Mouse (Mus musculus) kidney, postnatal 4 days (tissue): ENCODE measurements around the gene Gsg1l.

Experiments used
- DNase-seq, 2 experiments: peaks; one replicate each; pipeline ENCODE4 v3.0.0; 2021; ENCODE audit warnings: mixed read lengths in 2 of 2

The Gsg1l gene

GRCm38 (mm10) chr7:125931602-125932001 is 150.6 kb downstream of the Gsg1l start:
- no peak for DNase-seq

GRCm38 (mm10) chr7:125924044-125924443 is 158.2 kb downstream of the Gsg1l start:
- no peak for DNase-seq

- DNase-seq = peak; percentile 22 to 31
These were observed 161.4 kb downstream of the Gsg1l start for GRCm38 (mm10) chr7:125920801-125921200.

DNA sequence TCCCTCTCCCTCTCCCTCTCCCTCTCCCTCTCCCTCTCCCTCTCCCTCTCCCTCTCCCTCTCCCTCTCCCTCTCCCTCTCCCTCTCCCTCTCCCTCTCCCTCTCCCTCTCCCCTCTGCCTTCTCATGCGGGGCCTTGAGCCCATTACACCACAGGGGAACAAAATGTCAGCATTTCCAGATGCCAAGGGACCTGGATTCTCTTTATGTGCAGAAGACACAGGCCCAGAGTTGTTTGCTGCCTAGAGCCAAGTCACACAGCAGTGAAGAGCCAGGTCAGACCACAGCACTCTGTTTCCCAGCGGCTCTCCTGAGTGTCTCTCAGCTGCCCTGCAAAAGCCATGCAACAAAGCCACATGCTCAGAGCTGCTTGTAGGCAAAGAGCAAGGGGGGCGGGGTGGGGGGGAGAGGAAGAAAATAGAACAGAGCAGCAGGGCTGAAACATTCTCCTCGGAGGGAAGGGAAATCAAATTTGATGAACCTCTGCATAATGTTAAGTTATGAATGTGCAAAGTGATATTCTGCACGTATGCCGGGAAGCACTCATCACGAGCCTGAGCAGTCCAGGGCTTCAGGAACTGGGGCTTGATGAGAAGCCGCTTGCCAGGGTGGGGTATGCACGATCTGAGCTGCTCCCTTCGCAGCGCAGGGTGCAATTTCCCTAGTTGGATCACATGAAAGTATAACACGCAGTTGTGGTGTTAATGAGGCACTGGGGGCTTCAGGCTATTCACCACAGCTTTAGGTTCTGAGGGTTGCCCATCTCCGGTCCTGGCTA is 181.6 kb downstream of the Gsg1l start:
- no peak for DNase-seq

DNA sequence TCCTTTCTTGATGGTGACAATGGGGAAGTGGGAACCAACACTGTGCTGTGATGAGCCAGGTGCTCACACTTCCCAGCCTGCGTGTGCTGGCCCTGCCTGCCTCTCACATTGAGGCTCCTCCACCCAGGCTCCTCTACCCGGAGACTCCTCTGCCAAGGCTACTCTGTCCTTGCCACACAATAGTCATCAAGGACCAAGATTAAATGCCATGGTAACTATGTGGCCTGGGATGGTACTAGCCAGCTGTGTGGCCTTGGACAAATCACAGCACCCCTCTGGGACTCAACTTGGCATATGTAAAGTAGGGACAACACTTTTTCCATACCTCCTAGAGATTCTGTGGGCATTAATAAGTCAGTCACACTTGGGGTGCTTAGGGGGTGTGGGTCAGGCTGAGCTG is 182.3 kb downstream of the Gsg1l start:
- no peak for DNase-seq

DNA sequence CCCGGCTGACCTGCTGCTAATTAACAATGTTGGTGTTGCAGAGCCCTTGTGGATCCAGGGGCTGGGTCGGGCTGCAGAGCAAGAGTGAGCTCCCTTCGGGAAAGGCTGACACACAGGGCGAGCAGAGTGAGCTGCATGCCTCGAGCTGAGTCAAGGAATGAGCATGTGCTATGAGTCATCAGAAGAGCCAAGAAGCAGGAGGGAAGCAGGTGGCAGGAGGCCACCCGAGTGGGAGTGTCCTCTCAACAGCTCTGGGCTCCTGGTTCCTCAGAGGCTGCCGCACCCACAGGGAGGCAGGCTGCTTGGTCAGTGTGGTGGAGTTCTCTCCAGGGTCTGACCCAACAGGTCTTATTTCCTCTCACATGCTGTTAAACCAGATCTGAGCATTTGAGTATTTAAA is 183.2 kb downstream of the Gsg1l start:
- peak; percentile 37 to 54 for DNase-seq

- no peak for DNase-seq
These were observed 185.2 kb downstream of the Gsg1l start for GRCm38 (mm10) chr7:125897059-125897458.

GRCm38 (mm10) chr7:125893621-125894020 is 188.6 kb downstream of the Gsg1l start:
- DNase-seq = no peak

DNA sequence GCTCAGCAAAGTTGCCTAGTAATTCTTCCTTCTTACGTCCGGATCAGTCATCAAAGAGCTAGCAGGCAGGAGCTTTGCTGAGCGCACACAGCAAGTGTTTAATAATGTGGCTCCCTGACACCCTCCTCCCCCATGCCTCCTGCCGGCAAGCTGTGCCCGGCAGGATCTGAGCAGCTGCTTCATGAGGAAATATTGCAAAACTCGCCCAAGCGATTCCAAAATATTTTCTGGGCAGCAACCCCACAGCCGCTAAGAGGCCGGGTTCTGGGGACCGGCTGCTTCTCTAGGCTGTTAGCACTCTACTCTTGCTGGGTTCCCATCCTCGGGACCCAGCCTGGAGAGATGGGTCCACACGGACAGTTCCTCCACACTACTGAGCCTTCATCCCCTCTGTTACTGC is 193.8 kb downstream of the Gsg1l start:
- peak in 1 of 2 experiments; percentile 37 for DNase-seq

- DNase-seq = no peak
These were observed 194.4 kb downstream of the Gsg1l start for GRCm38 (mm10) chr7:125887761-125888160.

DNA sequence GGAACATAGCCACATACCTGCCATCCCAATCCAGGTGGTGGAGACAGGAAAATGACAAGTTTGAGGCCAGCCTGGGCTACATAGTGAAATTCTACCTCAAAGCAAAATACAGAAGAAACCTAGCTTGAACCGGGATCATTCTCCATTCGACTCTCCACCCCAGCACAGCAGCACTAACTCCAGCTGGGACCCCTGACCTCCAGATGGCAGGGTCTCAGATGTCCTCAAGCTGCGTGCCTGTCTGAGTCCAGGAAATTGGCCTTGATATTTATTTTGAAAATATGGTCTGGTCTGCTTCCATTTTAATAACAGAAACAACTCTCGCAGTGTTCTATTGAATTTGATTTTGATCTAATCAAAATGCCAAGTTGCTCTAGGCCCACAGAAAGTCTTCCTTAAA is 195.1 kb downstream of the Gsg1l start:
- peak; percentile 67 to 77 for DNase-seq

DNA sequence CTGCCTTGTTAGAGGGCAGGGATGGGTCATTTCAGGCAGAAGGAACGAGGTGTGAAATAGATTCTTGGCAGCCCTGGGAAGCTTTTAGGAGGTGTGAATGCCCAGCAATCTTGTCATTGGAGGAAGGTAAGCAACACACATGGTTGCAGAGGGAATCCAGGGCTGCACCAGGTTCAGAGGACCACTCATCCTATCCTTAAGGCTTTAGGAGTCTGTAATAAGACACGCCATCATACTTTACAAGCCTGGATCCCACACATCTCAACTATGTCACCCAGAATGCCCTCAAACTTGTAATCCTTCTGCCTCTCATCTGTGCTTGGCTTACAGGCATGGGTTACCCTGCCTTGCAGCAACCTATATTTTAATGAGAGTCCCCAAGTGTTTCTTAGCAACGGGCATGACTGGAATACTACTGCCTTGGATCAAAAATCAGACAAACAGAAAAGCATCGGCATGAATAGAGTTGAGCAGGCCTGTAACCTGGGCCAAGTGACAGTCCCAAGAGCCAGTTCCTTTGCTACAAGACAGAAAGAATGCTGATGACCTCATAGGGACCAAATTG is 196.0 kb downstream of the Gsg1l start:
- no peak for DNase-seq

- DNase-seq = no peak
These were observed 199.0 kb downstream of the Gsg1l start for GRCm38 (mm10) chr7:125883232-125883631.

DNA sequence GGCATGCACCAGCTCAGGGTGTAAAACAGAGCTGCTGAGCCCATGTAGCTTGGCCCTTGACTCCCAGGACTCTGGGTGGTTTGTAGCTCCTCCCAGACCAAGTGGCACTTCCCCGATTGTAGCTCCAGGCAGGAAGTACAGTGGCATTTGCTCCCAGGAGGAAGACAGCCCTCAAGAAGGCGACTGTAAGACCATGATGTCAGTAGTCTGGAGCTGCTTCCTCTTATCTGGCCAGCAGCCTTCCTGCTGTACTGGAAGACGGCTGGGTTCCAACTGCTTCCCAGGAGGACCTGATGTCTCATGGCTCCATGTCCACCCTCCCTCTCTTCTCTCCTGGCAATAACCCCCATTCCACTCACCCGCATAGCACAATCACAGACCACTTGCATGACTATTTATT is 204.2 kb downstream of the Gsg1l start:
- DNase-seq = no peak

DNA sequence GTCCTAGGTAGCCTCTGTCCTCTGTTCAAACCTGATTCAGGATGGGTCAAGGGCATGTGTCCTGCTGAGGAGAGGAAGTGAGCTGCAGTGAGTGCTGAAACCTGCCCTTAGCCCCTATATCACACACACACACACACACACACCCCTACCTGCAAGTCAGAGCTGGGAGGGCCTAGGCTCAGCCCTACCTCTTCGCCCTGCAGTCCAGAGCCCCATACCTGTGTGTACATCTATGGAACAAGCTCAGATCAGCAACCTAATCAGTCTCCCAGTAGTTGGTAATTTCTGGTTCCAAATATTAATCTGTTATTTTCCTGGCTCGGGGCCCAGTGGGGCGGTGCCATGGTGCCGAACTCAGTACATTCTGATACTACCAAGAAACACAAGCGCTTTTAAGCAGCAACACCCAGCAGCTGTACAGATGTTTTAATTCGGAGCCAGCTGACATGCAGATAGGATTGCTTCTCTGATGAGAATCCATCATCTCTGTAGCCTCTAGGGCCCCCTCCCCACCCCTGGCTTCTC is 208.2 kb downstream of the Gsg1l start:
- no peak for DNase-seq

GRCm38 (mm10) chr7:125872874-125873273 is 209.3 kb downstream of the Gsg1l start:
- no peak for DNase-seq

- no peak for DNase-seq
These were observed 210.0 kb downstream of the Gsg1l start for GRCm38 (mm10) chr7:125872202-125872580.

DNA sequence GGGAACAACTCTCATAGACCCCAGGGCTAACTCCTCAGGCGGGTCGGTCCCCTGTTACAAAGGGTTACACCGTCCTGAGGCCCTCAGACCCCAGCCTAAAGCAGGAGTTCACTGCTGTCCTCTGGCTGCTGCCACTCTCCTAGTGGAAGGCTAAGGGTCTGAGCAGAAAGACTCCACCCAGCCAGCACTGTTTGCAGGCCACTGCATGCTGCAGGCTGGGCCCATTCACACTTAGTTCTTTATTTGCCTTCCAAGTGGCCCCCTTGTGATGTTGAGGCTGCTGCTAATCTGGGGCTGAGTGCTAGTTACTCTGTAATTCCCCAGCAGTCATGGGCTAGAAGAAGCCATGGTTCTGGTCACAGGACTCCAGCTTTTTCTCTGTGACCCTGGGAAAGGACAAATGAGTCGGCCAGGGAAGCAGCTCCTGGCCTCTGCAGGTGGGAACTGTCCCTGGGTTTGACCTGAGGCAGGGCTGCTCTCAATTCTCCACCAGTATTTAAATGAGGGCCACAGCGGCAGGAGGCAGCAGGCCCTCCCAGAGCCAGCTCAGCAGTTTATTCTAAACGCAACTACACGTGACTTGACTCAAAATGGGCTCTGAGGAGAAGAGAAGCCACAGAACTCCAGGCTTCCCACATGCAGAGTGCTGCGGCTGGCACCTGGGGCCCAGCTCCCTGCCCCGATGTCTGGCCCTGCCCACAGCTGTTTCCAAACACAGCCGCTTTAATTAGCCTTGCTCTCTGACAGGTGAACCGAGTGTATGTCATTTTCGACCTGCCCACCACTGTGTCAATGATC is 210.6 kb downstream of the Gsg1l start:
- peak in 1 of 2 experiments; percentile 40 for DNase-seq

DNA sequence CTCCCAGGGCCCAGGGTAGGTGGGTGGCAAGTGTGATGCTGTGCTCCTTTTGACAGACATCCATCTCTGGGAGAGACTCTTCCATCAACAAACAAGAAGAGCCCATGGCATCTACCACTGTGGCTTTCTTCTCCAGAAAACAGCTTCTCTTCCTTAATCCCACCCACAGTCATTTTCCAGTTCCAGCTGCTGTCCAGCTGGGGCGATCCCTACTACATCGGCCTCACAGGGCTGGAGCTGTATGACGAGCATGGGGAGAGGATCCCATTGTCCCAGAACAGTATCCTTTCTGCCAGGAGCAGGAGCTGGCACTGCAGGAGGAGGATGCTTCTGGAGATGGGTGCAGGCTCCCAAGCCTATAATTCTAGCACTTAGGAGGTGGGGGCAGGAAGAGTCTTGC is 213.6 kb downstream of the Gsg1l start:
- peak in 1 of 2 experiments; percentile 13 for DNase-seq

- DNase-seq = peak; percentile 38 to 52
These were observed 217.0 kb downstream of the Gsg1l start for GRCm38 (mm10) chr7:125865234-125865633.

- DNase-seq = peak in 1 of 2 experiments; percentile 27
These were observed 218.2 kb downstream of the Gsg1l start for GRCm38 (mm10) chr7:125864026-125864425.

DNA sequence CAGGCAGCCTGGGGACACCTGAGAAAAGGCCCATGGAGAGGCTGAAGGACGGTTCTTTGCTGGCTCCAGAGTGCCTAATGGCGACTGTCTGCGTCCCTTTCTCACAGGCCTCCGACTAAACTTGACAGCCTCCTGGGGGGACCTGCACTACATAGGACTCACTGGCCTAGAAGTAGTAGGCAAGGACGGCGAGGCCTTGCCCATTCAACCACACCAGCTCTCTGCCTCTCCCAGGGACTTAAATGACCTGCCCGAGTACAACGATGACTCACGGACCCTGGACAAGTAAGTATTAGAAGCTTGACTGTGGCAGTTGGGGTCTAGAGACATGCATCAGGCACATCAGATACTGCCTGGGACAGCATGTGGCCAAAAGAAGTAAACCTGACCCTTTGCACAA is 221.8 kb downstream of the Gsg1l start:
- DNase-seq = no peak

DNA sequence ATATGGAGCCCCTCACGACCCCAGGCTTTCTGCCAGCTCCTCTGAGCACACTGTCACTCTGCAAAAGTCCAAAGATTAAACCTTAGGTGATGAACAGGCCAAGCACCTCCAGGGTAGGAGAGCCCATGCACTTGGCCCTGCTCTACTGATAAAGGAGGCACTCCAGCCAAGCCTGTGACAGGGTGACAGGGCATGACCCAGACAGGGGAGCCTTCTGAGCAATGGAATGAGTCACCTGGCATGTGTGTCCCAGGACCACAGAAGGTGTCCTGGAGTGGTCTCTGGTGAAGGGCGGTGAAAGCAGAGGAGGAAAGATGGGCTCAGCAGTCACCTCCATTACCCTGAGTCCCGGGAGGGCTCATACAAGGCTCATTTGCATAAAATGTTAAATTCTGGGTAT is 222.6 kb downstream of the Gsg1l start:
- no peak for DNase-seq

DNA sequence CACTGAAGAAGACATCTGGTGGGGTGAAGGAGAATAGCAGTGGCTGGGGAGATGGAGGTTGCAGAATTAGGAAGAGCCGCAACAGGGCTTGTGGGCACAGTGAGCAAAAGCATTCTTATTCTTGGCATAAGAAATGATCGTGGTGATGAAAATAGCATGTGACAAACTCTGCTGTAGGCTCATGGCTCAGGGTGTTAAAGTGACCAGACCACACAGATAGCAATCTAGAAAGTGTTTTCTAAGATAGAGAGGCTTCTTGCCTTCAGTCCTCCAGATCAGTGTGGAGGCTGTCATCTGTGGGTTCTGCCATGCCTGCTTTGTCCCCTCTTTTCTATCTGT is 234.7 kb downstream of the Gsg1l start:
- no peak for DNase-seq
